Mouse (Mus musculus) neural tube, embryonic 15.5 days (tissue): ENCODE data around the gene Dip2b. TPM values are rescaled to one million over a fixed set of nuclear protein-coding genes. Genes with fewer than 3 reads are reported as not detected.

ENCODE experiments used
- ATAC-seq: fragments of 200-750 bp; cut with Nextera tagmentation; 2 replicates; pipeline ENCODE4 v1.8.0; 2017; ENCODE audit warnings: mild to moderate bottlenecking, moderate TSS enrichment, moderate library complexity; ENCODE audit not compliant: low FRiP score
- H3K27ac ChIP-seq: fragments of 300-500 bp; sonication (generic); replicated peaks from 2 replicates; pipeline ENCODE4 v1.5.1; 2015; ENCODE audit warnings: mild to moderate bottlenecking, inconsistent platforms
- H3K27me3 ChIP-seq: fragments of 300-500 bp; sonication (generic); replicated peaks from 2 replicates; pipeline ENCODE4 v1.6.1; 2015; ENCODE audit warnings: inconsistent platforms
- H3K36me3 ChIP-seq: fragments of 300-500 bp; sonication (generic); 2 replicates; pipeline ENCODE4 v1.6.1; 2015; ENCODE audit warnings: inconsistent platforms
- H3K4me1 ChIP-seq: fragments of 300-500 bp; sonication (generic); 2 replicates; pipeline ENCODE4 v1.6.1; 2015; ENCODE audit warnings: inconsistent platforms
- H3K4me2 ChIP-seq: fragments of 300-500 bp; sonication (generic); 2 replicates; pipeline ENCODE4 v1.6.1; 2015; ENCODE audit warnings: inconsistent platforms, mild to moderate bottlenecking, moderate library complexity
- H3K4me3 ChIP-seq: fragments of 300-500 bp; sonication (generic); replicated peaks from 2 replicates; pipeline ENCODE4 v1.5.1; 2015; ENCODE audit warnings: mild to moderate bottlenecking, inconsistent platforms
- H3K9ac ChIP-seq: fragments of 300-500 bp; sonication (generic); replicated peaks from 2 replicates; pipeline ENCODE4 v1.6.1; 2015; ENCODE audit warnings: mild to moderate bottlenecking, inconsistent platforms
- H3K9me3 ChIP-seq: fragments of 300-500 bp; sonication (generic); replicated peaks from 2 replicates; pipeline ENCODE4 v1.6.1; 2016; ENCODE audit warnings: inconsistent platforms
- WGBS: fragments of 180-500 bp; shearing (Covaris S2); methylation state at CpG from one replicate; pipeline ENCODE4 v1.1.7; 2015; ENCODE audit warnings: mixed read lengths; 5-methylcytosine and 5-hydroxymethylcytosine counted together
- polyA plus RNA-seq: library from polyadenylated mRNA; unstranded; fragments of >200 nt; fragmentation: Nextera tagmentation; extraction: Ambion mirVana; gene quantifications from 2 replicates; pipeline ENCODE4 v1.2.1, GENCODE M21; 2015

Gene Dip2b
- polyA plus RNA-seq, 1 experiment from 2014 or later: 14.0 TPM

DNA sequence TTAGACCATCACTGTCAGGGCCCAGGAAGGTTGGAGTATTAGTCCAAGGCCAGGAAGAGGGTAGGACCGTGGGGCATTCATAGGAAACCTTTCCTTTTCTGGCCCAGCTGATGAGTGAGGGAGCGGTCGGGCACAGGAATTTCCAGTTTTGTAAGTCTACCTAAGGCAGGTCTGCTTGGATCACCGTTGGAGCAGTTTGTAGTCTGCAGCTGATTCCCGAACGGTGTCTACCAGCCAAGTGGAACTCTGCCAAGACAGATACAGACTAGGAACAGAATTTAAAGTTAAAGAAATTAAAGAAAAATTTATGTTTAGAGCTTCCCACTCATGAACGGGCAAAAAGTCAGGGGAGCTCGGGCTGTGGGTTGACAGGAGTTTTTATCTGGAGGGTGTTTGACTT is 9.0 kb upstream of the Dip2b start:
- Histone ChIP-seq H3K4me3 (no peak overlapping the region), H3K36me3 (no peaks in the 10 kb centered on the region), H3K27me3 (no peaks in the 10 kb centered on the region), H3K9ac (no peak overlapping the region), H3K4me2 (no peak overlapping the region), H3K9me3 (no peaks in the 10 kb centered on the region), H3K27ac (no peak overlapping the region), H3K4me1 (no peaks in the 10 kb centered on the region)
- no peak for ATAC-seq
- WGBS: 77% methylated on average over 8 of the region's 8 CpGs

DNA sequence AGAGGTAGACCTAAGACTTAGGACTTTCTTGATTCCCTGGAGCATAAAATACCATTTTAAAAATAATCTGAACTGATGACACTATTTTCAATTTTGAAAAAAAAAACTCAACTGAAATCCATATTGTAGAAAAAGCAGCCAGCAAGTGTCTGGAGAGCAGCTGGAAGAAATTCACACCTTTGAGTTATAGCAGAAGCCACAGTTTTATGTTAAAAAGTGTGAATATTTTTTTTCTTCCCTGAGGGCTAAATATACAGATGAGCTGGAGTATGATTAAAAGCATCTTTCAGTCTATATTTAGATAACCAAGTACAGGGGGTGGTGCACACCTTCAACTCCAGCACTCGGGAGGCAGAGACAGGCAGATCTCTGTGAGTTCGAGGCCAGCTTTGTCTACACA is 8.6 kb upstream of the Dip2b start:
- no peak overlapping the region for H3K4me2 ChIP-seq
- no peaks in the 10 kb centered on the region for H3K27me3 ChIP-seq
- no peaks in the 10 kb centered on the region for H3K9me3 ChIP-seq
- WGBS: 94% methylated on average over 2 of the region's 2 CpGs
- no peaks in the 10 kb centered on the region for H3K36me3 ChIP-seq
- H3K9ac ChIP-seq: no peak overlapping the region
- H3K4me3 ChIP-seq: no peak overlapping the region
- ATAC-seq: no peak
- no peak overlapping the region for H3K27ac ChIP-seq
- H3K4me1 ChIP-seq: no peaks in the 10 kb centered on the region

GRCm38 (mm10) chr15:100032546-100032945 is 5.9 kb upstream of the Dip2b start:
- WGBS: 86% methylated on average over 3 of the region's 3 CpGs
- Histone ChIP-seq H3K27me3 (no peaks in the 10 kb centered on the region), H3K36me3 (no peaks in the 10 kb centered on the region), H3K27ac (no peak overlapping the region), H3K4me1 (no peaks in the 10 kb centered on the region), H3K9ac (no peak overlapping the region), H3K9me3 (no peaks in the 10 kb centered on the region), H3K4me2 (no peak overlapping the region), H3K4me3 (no peak overlapping the region)
- ATAC-seq: no peak

DNA sequence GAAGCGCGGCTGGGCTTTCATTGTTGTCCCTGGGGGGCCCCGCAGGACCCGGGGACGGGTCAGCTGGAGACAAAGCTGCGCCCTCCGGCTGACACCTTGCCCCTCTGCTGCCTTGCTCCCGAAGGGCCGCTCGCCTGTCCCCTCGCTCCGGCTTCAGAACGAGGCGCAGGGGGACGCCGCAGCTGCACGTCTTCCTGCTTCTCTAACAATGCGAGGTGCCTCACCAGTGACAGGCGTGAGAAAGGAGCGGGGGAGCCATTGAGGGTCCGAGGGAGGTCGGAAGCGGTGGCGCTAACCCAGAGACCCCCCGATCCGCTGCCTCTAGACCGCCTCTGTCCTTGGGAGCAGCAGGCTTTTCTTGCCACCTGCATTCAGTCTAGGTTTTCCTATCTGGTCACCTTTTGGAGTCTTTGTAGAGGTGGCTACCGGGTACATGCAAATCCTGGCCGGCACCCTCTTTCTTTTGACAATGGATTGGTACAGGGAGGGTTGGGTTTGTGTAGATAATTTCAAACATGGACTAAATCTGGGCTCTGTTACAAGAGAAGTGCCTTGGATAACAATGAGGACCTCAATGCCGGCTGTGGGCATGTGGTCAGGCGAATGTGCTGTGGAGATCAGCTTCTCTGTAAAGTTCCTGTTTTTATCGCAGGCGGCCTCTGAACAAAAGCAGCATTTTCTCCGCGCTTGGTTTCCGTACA is 687 bp downstream of the Dip2b start:
- H3K9ac ChIP-seq: peak overlapping the region; percentile 97
- H3K4me2 ChIP-seq: peak overlapping the region; percentile 61
- peak overlapping the region; percentile 99 for H3K4me3 ChIP-seq
- no peaks in the 10 kb centered on the region for H3K36me3 ChIP-seq
- WGBS: under 1% methylated on average over 36 of the region's 36 CpGs
- H3K27me3 ChIP-seq: no peaks in the 10 kb centered on the region
- H3K4me1 ChIP-seq: peaks cover 31% of the 10 kb centered on the region
- peak; percentile 68 for ATAC-seq
- no peaks in the 10 kb centered on the region for H3K9me3 ChIP-seq
- peak overlapping the region; percentile 99 for H3K27ac ChIP-seq

DNA sequence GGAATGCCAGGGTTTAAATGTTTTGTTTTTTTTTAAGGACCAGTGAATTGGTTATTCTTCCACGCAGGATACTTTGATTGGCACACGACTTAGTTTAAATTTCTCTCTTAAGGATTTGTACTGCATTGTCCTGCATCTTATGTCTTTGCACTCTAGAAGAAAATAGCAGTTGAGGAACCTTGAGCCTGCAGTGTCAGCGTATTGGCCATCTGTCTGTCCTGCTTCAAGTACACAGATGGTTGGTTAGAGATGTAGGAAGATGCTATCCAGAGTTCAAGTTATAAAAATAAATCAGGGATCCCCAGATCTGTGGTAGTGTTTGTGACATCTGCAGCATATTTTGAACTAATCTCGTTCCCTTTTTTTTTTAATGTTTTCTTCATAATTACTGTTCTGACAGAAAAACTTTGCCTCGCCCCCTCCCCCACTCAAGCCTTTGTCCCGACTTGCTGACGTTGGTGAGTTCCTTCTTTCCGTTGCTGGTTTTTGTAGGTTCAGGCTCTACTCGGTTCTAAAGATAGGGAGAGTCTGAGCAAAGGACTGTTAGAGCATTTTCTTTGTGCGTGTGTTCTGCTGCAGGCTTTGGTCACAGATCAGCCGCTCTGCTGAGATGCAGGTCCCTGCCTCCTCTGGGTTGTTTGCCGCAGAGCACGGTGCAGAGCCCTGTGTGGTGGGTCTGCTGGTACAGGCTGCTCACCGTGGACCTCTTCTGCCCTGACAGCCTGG is 2.2 kb downstream of the Dip2b start:
- WGBS: 19% methylated on average over 14 of the region's 14 CpGs

DNA sequence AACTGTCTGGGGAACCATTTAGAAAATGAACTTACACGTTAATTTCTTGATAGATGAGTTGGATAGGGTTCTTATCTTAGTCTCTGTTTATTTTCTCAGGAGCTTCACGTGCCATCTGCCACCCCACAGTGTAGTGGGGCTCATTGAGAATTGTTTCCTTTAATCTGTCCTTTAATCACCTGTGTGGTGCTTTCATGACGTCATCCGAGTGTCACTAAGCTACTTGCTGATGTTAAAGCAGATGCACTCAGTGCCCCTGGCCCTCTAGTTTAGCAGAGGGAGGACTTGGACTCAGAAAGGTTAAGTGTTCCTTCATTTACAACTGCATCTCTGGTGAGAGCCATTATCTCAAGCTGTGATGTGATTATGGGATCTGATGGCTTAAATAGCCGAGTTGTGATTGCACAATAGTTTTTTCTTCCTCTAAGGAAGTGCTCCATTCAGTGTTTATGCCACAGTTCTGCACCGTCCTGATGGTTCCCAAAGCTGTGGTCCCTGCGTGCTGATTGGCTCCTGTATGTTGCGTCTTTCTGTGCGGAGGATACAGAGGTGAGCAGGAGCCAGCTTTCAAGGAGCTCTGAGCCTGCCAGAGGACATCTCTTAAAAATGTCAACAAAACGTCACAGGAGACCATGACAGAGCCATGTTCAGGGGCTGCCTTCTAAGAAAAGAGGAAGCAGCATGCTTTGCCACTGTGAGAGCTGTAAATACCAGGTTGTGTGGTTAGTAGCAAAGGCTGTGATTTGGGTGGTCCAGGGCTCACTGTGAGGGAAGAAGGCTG is 3.0 kb downstream of the Dip2b start:
- no peaks in the 10 kb centered on the region for H3K27me3 ChIP-seq
- no peak for ATAC-seq
- H3K4me1 ChIP-seq: peaks cover 46% of the 10 kb centered on the region
- 19% methylated on average over 10 of the region's 10 CpGs for WGBS
- peak overlapping the region; percentile 99 for H3K4me3 ChIP-seq
- no peaks in the 10 kb centered on the region for H3K36me3 ChIP-seq
- no peaks in the 10 kb centered on the region for H3K9me3 ChIP-seq
- peak overlapping the region; percentile 61 for H3K4me2 ChIP-seq
- peak overlapping the region; percentile 54 for H3K27ac ChIP-seq
- peak overlapping the region; percentile 41 for H3K9ac ChIP-seq

More for the DNA sequence above, 2.2 kb downstream of the Dip2b start:
- Histone ChIP-seq H3K4me1 (peaks cover 39% of the 10 kb centered on the region), H3K4me2 (peak overlapping the region; percentile 61), H3K27me3 (no peaks in the 10 kb centered on the region), H3K9ac (peak overlapping the region; percentile 41), H3K4me3 (peak overlapping the region; percentile 99), H3K36me3 (no peaks in the 10 kb centered on the region), H3K27ac (peak overlapping the region; percentile 54), H3K9me3 (no peaks in the 10 kb centered on the region)
- no peak for ATAC-seq

DNA sequence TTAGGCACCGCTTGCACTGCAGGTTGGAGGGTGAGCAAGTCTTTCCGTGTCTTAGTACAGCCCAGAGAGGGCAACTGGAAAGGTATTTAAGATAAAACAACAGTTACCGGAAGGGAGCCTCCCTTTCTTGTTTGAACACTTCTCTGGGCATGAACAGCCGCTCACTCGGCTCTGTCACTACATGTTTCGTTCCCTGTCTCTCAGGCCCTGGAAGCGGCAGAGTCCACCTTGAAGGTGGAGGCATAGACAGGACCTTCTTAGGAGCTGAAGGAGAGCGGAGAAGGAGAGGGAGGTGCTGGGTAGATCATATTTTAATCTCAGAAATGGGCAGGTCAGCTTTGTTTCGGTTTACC is 3.6 kb downstream of the Dip2b start:
- Histone ChIP-seq H3K9ac (no peak overlapping the region), H3K27ac (peak overlapping the region; percentile 54; the same call in 1 of the 2 replicates), H3K4me2 (peak overlapping the region; percentile 61), H3K9me3 (no peaks in the 10 kb centered on the region), H3K4me1 (peaks cover 48% of the 10 kb centered on the region), H3K27me3 (no peaks in the 10 kb centered on the region), H3K4me3 (peak overlapping the region; percentile 99; the same call in 1 of the 2 replicates), H3K36me3 (0 out of 2 replicates have a peak, but pooled peaks cover 2% of the 10 kb centered on the region)
- WGBS: 69% methylated on average over 9 of the region's 9 CpGs
- no peak for ATAC-seq

- Histone ChIP-seq H3K4me1 (peaks cover 38% of the 10 kb centered on the region), H3K9ac (no peak overlapping the region), H3K4me2 (no peak overlapping the region), H3K36me3 (peaks cover 8% of the 10 kb centered on the region; the same call in 1 of the 2 replicates), H3K27ac (no peak overlapping the region), H3K27me3 (no peaks in the 10 kb centered on the region), H3K4me3 (no peak overlapping the region), H3K9me3 (no peaks in the 10 kb centered on the region)
- 64% methylated on average over 6 of the region's 6 CpGs for WGBS
- ATAC-seq: no peak
Observed at GRCm38 (mm10) chr15:100045576-100045975, 7.1 kb downstream of the Dip2b start.

DNA sequence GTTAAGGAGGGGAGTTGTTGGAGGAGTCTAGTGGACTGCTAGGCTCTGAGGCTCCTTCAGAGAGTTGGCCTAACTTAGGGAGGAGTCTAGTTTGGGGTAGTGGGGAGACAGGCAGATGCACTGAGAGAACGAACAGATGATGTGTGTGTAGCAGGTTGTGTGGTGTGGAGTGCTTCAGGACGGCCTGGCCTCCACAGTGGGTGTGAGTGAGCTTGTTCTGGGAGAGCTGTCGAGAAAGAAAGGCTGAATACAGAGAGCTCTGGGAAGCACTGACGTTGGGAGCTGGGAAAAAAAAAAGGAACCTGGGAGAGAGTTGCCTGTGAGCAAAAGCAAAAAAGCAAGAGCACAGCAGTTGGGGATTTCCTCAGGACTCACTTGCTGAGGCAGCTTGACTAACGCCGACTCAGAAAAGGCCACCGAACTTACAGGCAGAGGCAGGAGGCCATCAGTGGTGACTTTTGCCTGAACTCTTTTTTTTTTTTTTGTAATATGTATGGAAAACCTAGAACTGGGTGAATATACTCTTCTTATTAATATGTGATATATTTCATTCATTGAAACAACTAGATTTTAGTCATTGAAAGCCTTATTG is 11.1 kb downstream of the Dip2b start:
- H3K27me3 ChIP-seq: no peaks in the 10 kb centered on the region
- H3K36me3 ChIP-seq: peaks cover 8% of the 10 kb centered on the region; the same call in 1 of the 2 replicates
- peaks cover 36% of the 10 kb centered on the region for H3K4me1 ChIP-seq
- no peak for ATAC-seq
- no peak overlapping the region for H3K9ac ChIP-seq
- H3K27ac ChIP-seq: no peak overlapping the region
- H3K4me3 ChIP-seq: no peak overlapping the region
- H3K9me3 ChIP-seq: no peaks in the 10 kb centered on the region
- WGBS: 82% methylated on average over 7 of the region's 7 CpGs
- H3K4me2 ChIP-seq: no peak overlapping the region

GRCm38 (mm10) chr15:100050940-100051339 is 12.5 kb downstream of the Dip2b start:
- Histone ChIP-seq H3K9me3 (no peaks in the 10 kb centered on the region), H3K4me2 (no peak overlapping the region), H3K9ac (no peak overlapping the region), H3K36me3 (peaks cover 8% of the 10 kb centered on the region; the same call in 1 of the 2 replicates), H3K27ac (no peak overlapping the region), H3K27me3 (no peaks in the 10 kb centered on the region), H3K4me1 (peaks cover 26% of the 10 kb centered on the region), H3K4me3 (no peak overlapping the region)
- WGBS: 79% methylated on average over 7 of the region's 7 CpGs
- no peak for ATAC-seq

- H3K9ac ChIP-seq: no peak overlapping the region
- no peaks in the 10 kb centered on the region for H3K9me3 ChIP-seq
- H3K36me3 ChIP-seq: peaks cover 6% of the 10 kb centered on the region; the same call in 1 of the 2 replicates
- peak overlapping the region; percentile 23 for H3K4me2 ChIP-seq
- peaks cover 19% of the 10 kb centered on the region for H3K4me1 ChIP-seq
- ATAC-seq: no peak
- no peak overlapping the region for H3K4me3 ChIP-seq
- WGBS: 12% methylated on average over 3 of the region's 3 CpGs
- H3K27me3 ChIP-seq: no peaks in the 10 kb centered on the region
- H3K27ac ChIP-seq: peak overlapping the region; percentile 51; the same call in 1 of the 2 replicates
Observed at GRCm38 (mm10) chr15:100052726-100053125, 14.3 kb downstream of the Dip2b start.
